ENCODE assay signal across 19 mouse cellular contexts in genomic region chr1:79707383-79707782, GRCm38 (mm10). TPM values are rescaled to one million over a fixed set of nuclear protein-coding genes. Genes with fewer than 3 reads are reported as not detected.
"Had no signal": no experiment of that assay in that cellular context is flagged by ENCODE, and none has a peak within 500 bp of the region (broad histone marks: within the 10 kb centered on the region; RNA-seq: fewer than 3 reads in every experiment).

No protein-coding gene starts in this region.

- DNase-seq: cerebellum, adult 2 months; cerebellum, adult 8-10 months; cerebellum, adult 9-10 months; cerebellum, adult 9-11 months; cerebellum, postnatal 10 days; cerebellum, postnatal 14 days; cerebellum, postnatal 25 days; cerebellum, postnatal 36 days; embryo, embryonic 11 days; forebrain, postnatal 0 days; gastrocnemius, adult 2 months; gastrocnemius, postnatal 10 days; gastrocnemius, postnatal 14 days; gastrocnemius, postnatal 25 days; gastrocnemius, postnatal 36 days; heart, adult 18-20 months; heart, adult 2 months had no signal

RNA-seq across cellular contexts. Expression of gene Ap1s3, which starts 35.6 kb away (rescaled TPM):
- total RNA-seq: gastrocnemius, adult 18-20 months; gastrocnemius, adult 2 months; gastrocnemius, adult 8-10 months; gastrocnemius, postnatal 25 days; gastrocnemius, postnatal 36 days had no signal
